Mouse (Mus musculus) B cell, adult 2 months (primary cell): ENCODE measurements around the gene Lcn11.
"Not testable (repeated sequence)": the region's sequence is repeated elsewhere in the genome, so short reads cannot be mapped to it uniquely, and the experiment has no call there.

Experiments used
- DNase-seq, 2 experiments: peaks; one replicate each; pipeline ENCODE4 v3.0.0; 2022

Lcn11 gene

DNA sequence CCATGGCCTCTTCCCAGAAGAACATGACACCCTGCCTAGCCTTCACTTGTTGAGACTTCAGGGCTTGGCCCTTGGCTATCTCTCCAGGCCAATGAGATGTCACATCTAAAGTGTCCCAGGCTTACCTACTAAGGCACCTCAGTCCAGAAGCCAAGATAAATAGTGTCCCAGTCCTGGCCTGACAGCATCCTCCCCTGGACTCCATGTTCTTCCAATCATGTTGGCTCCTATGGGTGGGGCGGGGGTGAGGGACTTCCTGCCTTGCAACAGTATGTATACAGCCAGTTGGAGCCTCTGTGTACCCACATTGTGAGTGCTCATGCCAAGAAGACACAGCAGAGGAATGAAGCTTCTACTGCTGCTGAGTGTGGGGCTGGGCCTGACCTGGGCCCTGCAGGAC lies at the start of gene Lcn11:
Gene Lcn11 (plus strand): TSS at position 301 of the 400 bp plus-strand sequence.
- no peak for DNase-seq

DNA sequence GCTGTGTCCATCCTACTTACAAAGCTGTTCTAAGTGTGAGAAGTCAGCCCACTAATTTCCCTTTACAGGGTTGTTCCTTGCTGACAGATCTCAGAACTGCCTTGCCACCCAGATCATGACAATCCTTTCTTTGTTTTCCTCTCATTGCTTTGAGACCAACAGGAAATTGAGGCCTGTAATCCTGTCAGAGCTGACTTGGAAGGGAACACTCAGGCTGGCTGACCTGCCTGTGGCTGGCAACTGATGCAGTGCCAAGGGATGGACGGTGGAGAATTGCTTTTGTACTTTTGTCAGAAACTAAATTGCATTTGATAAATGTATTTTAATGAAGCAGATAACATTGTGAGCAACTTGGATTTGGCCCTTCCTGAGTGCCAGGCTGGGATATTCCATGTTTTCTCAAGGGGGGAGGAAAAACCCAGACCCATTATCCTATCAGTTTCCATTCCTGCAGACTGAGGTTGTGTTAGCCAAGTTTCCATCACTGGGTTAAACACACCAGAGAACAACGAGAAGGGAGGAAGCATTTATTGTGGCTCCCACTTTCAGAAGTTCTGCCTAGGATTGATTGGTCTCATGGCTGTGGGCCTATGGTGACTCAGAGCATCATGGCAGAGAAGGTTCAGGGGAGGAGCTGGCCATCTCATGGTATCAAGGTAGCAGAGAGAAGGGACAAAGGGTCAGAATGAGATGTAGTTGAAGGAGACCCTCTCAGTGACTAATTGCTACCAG lies 43.5 kb upstream of the Lcn11 start:
- no peak for DNase-seq

DNA sequence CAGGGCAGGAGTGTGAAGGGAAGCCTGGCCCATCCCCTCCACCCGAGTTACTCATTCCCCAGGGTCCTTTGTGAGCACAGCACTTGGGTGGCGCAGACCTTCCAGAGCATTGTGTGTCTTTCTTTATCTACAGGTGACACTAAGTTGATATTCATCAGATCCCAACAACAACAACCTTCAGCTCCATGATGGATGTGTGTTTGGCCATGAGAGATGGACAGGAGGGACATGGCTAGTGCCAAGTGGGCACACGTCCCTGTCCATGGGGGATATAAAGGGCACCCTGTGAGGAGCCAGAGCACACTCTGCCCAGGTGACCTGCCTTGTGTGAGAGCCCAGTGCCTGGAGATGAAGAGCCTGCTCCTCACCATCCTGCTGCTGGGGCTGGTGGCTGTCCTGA lies 40.1 kb upstream of the Lcn11 start, which contains the start of gene Obp2b:
Gene Obp2b (plus strand): TSS at position 301 of the 400 bp plus-strand sequence.
- not testable (repeated sequence) for DNase-seq

DNA sequence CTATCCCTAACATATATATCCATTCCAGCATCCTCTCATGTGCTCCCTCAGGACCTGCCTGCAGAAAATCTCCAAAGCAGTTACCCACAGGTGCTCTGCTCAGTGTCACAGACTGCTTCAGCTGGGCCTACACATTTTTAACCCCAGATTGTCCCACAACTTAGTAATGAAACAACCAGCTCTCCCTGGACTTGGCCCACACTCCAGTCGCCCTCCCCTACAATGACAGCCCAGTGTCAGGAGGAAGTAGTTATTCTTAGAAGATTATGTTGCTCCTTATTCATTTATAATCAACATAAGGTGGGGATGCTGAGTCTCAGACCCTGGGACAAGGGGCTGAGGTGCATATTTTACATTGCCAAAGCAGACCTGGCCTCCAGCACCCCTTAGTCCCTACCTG lies 35.1 kb upstream of the Lcn11 start:
- no peak for DNase-seq

DNA sequence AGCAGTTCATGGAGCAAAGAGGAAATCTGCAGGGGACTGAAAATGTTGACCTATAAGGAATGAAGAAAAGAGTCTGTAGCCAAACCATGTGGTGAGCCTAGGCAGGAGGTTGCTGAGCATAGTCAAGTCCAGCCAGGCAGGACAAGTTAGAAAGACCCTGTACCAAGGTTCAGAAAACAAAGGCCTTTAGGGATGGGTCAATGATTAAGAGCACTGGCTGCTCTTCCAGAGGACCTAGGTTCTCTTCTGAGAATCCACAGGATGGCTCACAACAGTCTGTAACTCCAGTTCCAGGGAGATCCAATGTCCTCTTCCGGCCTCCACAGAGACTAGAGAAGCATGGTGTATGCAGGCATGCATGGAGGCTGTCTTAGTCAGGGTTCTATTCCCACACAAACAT lies 22.6 kb upstream of the Lcn11 start:
- DNase-seq = no peak

DNA sequence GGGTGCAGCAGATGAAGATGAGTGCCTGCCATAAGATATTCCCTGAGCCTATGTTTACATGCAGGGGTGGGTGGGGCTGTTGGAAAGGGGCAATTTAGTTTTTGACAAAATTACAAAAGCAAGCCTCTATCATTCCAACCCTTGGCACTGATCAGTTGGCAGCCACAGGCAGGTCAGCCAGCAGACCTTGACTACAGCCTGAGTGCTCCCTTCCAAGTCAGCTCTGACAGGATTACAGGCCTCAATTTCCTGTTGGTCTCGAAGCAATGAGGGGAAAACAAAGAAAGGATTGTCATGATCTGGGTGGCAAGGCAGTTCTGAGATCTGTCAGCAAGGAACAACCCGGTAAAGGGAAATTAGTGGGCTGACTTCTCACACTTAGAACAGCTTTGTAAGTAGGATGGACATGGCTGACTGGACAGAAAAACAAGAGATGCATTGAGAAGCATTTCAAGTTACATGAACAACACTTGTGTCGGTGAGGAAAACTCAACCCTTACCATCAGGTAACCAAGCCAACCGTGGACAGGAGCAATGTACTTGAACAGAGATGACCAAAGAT lies 18.7 kb upstream of the Lcn11 start:
- no peak for DNase-seq

DNA sequence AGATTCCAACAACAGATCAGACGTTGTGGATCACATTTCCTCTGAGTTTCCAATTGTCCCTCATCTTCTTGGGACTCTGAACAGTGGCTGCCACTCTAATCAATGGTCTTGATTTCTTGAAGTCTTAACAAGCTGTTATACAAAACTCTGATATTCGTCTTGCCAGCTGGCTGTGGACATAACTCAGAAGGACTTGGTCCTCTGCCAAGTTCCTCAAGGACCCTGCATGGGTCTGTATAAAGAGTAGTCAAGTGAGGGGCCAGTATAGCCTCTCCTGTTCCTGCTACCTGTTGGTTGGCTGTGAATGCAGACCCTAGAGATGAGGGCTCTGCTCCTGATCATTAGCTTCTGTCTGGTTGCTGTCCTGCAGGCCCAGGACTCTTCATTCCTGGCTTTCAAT lies 11.5 kb upstream of the Lcn11 start, which contains the start of gene Lcn3:
Gene Lcn3 (plus strand): TSS at position 301 of the 400 bp plus-strand sequence.
- DNase-seq = no peak

DNA sequence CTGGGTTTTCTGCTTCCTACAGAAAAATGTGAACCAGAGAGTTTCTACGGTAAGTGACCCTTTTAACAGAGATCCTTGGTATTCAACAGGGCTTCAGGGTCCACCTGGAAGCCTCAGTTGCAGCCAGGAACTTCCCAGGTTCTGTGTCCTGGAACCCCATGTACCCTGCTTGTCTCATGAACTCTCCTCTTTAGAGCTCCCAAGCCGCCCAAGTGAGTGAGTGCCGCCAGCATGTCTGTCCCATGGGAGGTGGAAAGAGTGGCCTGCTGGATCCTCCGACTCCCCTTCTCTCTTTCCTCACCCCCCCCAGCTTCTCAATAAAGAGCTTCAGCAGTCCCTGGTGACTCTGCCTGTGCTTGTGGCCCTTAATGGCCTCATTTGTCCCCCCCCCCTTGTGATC lies 9.1 kb upstream of the Lcn11 start:
- DNase-seq = no peak

DNA sequence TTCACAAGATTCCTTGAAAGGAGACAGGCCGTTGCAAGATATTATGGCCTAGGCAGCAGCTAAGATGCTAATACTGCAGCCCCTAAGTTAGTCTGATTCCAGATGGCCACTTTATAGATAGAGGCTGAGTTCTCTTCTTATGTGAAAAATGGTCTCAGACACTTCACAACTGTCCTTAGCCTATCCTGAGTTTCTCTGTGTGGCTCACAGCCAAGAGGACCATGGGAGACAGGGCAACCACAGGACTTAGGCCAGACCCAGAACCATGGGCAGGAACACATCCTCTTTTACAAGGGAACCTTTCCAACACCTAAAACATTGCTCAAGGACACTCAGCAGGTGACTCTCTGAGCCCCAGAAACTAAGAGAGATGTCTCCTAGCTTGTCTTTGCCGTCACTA lies 3.3 kb upstream of the Lcn11 start:
- DNase-seq = no peak

DNA sequence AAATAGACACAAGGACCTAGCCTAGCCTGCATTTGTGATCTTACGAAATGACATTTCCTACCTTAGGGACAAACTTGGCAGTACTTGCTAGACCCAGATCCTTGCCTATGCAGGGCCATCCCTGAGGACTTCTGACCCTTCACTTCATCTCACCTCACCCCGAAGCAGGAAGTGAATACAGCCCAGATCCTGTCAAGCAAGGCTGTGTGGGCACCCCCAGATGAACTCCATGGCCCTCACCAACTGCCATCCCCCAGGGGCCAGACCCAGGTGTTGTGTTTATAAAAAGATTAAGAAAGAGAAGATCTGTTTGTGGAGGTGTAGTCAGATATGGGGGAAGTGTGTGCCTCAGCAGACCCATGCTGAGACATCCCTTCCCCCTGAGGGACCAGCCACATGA lies 2.2 kb upstream of the Lcn11 start:
- no peak for DNase-seq

DNA sequence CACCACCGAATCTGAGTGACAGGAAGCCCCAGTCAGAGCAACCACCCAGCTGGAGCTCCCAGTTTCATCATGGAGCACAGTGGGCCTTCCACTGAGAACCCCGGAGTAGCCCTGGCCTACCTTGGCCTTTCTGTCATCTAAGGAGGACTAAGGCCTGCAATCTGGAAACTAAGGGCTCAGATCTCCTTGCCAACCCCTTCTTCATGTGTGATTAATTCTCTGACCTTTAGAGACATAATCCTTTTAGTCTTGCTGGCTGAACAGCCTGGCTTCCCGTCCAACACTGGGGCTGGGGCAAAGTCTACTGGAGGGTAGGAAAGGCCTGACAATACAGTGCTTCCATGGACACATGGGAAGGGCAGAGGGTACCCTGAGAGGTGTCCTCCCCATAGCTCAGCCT lies 826 bp upstream of the Lcn11 start:
- DNase-seq = no peak

DNA sequence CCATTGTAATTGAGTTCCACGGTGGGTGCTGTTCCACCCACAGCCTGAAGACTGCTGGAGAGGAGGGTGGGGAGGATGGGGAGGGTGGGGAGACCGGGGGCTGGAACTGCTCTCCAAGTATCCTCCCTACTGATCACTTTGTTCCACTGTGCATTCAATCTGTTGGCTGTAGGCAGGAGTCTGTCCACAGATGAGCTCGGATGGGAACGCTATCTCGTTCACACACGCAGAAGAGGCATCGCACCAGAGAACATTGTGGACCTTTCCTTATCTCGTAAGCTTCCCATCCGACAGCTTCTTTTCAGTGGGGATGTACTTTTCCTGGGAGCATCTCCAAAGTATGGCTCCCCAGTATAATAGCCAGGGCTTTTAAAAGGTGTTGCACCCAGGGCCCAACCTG lies 2.3 kb downstream of the Lcn11 start:
- no peak for DNase-seq

DNA sequence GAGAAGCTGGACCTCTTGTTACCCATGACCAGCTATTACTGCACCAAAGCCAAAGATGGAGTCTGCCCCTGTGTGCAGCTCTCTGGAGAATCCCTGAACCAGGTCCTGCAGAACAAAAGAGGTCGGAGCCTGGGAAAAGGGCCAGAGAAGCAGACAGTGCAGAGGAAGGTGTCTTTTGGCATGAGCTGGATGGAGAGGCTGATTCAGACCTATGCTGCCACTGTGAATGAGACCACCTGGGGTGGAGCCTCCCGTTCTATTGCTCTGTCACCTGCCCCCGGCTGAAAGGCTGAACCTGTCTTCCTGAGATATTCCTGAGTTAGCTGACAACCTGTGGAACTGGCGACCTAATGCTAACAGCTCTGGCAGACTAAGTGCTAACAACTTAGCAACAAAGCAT lies 4.1 kb downstream of the Lcn11 start:
- no peak for DNase-seq

DNA sequence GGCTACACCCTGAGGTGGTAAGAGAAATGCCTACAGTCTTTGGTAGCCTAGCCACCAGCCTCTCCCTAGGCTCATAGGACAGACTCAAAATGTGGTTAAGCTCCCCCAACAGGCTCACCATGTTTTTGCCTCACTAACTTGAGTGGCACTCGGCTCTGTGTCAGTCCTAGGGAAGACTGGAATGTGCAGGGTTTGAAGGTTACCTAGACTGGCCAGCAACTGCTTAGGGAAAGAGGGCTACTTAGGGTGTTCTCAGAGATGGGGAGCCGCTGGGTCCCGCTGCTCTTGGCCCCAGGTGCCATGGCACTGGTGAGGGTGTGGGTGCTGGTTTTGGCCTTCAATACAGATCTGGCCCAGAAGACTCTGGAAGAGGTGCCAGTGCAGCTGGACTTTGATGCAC lies 5.1 kb downstream of the Lcn11 start, which contains the start of gene Gm13539:
Gene Gm13539 (plus strand): TSS at position 301 of the 400 bp plus-strand sequence.
- DNase-seq = no peak

DNA sequence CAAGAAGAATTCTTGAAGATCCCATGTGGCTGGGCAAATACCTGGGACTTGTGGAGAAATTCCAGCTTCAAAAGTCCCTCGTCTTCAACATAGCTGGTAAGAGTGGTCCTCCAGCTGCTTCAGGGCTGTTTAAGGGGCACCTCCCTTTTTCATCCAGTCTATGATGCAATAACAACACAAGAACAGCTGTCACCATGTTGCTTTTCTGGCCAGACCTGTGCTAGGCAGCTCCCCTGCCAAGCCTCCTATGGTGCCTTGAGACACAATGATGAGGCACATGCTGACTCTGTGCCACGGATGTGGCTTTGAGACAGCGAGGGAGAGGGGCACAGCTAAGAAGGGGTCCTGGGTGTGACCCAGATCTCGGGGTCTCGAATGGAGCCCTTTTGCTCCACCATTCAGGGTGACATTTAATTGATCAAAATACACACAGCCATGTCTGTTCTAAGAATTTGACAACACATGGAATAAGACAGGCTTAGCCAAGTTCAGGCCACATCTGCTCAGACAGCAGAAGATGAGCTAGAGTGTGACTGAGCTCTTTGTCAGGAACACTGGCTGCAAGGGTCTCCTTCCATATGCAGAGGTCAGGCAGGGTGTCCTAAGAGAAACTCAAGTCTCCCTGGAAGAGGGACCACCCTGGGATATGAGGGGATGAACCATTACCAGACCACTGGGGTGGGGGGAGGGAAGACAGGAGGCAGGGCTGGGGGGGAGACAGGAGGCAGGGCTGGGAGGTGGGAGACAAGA lies 8.9 kb downstream of the Lcn11 start:
- no peak for DNase-seq

DNA sequence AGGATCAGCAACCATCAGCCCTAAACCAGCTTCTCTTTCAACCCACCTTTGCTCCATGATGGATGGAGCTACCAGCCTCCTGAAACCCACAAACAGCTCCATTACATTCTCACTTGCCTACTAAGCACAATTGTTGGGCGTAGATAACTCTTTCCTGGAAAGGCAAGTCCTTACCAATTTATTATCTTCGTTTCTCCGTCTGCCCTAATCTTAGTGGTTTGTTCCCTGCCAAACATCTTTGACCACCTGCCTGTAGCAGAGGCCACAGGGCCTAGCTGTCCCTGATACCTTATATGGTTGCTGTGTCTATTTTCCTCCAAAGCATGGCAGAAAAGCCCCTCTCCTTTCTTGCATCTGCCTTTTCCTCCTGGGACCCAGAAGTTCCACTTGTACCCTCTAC lies 12.3 kb downstream of the Lcn11 start:
- DNase-seq = no peak

DNA sequence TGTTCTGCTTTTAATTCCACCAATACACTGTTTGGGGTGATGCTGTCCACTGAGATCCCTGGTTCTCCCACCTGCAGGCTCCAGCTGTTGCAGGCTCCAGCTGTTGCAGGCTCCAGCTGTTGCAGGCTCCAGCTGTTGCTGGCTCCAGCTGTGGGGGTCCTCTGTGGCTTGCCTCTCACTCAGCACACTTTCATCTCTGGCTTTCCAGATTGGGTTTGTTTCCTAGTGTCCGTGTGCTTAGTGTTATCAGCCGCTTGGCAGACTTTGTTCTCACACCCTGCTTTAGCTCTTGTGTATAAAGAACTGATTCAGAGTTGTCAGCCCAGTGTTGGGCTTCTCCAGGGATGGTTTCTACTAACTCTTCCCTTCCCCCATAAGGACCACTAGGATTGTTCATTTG lies 20.8 kb downstream of the Lcn11 start:
- no peak for DNase-seq

DNA sequence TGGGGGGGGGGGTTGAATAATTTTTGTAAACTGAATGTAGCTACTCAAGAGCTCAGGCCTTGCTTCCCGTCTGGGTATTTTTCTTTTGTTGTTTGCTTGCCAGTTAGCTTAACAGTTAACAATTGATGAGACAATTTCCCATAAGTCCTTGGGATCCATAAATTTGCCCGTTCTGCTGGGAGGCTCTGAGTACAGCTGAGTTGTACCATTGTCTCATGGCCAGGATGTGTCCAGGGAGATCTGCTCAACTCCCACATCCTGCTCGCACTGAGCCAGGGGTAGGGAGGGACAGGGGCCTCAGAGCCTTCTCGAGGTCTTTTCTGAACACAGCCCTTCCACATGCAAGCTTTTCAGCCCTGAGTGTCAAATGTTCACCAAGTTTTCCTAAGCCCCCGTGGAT lies 21.2 kb downstream of the Lcn11 start:
- no peak for DNase-seq

DNA sequence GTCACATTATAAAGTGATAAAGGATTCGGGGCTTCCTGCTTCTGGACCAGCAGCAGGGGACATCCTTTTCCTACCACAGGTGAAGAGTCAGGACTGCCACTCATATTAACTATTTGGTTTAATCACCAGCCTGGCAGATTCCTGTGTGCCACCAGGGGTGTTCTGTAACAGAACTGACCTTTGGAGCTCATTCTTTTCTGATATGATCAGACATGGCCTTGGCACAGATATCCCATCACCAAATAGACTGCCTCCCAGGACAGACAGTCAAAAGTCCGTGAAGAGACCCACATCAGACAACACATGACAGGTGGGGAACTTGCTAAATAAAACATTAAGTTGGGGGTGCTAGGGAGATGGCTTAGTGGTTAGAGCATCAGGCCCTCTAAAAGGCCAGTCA lies 34.9 kb downstream of the Lcn11 start:
- DNase-seq = no peak

DNA sequence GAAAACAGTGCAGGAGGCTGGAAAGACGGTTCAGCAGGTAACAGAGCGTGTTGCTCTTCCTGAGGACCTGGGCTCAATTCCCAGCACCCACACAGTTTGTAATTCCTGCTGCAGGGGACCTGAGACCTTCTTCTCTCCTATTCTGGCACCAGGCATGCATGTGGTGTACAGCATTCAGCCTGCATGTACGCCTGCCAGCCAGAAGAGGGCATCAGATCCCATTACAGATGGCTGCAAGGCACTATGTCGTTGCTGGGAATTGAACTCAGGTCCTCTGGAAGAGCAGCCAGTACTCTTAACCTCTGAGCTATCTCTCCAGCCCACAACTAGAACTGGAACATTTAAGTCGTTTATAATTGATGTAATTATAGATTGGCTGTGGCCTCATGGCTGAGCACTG lies 36.5 kb downstream of the Lcn11 start:
- DNase-seq = no peak

DNA sequence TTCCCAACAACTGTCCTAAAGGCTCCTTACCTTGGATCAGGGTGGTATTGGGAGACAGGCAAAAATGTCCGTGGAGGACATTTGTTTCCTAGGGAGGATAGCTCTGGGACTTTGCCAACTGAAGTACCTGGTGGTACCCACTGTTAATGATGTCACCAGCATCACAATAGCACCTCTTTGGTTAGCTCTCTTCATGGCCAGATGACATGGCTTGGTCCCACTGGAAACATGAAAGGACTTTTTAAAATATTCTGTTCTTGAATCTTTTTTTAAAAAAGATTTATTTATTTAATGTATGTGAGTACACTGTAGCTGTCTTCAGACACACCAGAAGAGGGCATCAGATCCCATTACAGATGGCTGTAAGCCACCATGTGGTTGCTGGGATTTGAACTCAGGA lies 38.9 kb downstream of the Lcn11 start, which contains the start of gene Glt6d1:
Gene Glt6d1 (minus strand): TSS at position 101 of the 400 bp plus-strand sequence.
- not testable (repeated sequence) for DNase-seq

DNA sequence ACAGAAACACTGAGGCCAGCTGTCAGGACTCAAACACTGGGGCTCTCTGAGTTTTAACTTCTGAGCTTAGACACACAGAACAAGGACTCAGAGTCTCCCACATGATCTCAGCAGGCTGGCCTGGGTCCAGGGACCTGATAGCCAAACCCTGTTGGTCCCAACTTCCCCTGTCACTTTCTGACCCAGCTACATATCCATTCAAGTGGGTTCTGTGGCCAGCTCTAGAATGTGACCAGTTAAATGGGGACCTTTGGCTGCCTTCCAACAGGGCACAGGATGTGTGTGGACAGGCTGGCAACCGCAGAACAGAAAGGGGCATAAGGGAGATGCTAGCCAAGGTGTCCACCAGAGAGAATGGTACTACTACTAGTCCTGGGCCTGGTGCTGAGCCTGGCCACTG lies 46.0 kb downstream of the Lcn11 start, which contains the start of gene Lcn9:
Gene Lcn9 (plus strand): TSS at position 348 of the 400 bp plus-strand sequence.
- no peak for DNase-seq

DNA sequence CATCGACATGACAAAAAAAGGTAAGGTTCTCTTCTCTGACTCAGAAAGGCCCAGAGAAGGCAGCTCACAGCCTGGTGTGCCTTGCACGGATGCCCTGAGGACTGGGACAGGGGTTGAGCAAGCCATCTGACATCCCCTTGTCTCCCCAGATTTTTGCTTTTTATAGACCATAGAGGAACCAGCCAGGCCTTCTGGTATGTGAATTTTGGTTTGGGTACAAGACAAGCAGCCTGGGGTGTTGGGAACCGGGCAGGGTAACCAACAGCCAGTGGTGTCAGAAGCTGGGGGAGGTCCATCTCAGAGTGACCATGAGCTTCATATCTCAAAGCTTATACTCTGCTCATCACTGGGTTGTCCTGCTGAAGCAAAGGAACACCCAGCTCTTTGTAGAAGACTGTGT lies 47.9 kb downstream of the Lcn11 start:
- DNase-seq = no peak
